Mouse (Mus musculus) adrenal gland, adult 18-20 months (tissue): Measurements from ENCODE around the gene Ankrd13a. TPM values are rescaled to one million over a fixed set of nuclear protein-coding genes. Genes with fewer than 3 reads are reported as not detected.

Experiments
- DNase-seq, 2 experiments: peaks; one replicate each; pipeline ENCODE4 v3.0.0; 2021 to 2022; ENCODE audit warnings: low spot score in 2 of 2
- total RNA-seq, 2 experiments: library from RNA; stranded (reverse); gene quantifications; 1 replicate in 1 of 2; 2 replicates in 1 of 2; pipeline ENCODE4 v1.2.3; 2021

The Ankrd13a gene
- total RNA-seq, 2 experiments from 2014 or later = 72.6 to 82.7 TPM

DNA sequence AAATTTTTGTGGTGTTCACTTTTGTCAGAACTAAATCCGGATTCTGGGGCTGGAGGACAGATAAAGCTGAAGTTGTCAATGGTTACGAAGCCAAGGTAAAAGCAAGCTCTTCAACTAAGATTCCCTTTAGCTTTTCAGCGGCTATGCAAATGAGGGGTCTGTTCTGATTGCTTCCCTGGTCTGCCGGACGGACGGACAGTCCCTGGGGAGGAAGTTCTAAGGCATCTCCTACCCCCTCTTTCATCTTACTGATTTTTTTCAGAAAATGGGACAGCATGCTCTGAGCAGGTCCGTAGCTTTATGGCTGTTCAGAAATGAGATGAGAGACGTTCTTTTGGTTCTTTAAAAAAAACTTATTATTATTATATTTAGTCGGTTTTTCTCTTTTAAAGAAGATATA lies 21.2 kb downstream of the Ankrd13a start:
- DNase-seq = no peak

DNA sequence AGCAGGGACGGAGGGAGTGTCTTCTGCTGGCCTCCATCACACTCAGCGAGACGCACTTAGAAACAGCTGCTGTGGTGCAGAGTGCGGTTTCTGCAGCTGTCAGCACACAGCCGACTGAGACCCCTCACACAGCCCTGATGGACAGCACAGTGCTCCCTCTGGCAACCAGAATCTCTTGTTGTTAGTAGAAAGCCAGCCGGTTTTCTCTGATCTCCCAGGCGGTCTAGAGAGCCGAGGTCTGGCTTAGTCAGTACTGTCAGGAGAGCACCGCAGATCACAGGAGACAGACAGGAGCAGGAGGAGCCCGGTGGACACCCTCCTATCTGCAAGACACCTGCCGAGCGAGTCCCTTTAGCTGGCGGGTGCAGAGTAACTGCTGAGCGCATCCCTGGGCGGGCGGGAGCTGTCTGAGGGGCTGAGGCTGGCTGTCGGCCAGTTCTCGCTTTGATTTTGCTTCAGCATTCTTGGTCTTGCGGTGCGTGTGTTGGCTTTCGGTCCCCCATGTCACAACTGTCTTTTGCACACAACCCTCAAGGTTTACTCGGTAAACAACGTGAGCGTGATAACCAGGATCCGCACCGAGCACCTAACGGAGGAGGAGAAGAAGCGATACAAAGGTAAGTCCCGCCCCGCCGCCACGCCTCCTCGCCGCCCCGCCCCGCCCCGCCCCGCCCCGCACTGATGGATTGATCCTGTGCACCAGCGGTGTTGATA lies 22.0 kb downstream of the Ankrd13a start:
- DNase-seq = no peak

GRCm38 (mm10) chr5:114797253-114797652 lies 22.8 kb downstream of the Ankrd13a start:
- DNase-seq = no peak

- DNase-seq = no peak
Measured at GRCm38 (mm10) chr5:114799848-114800247, 25.4 kb downstream of the Ankrd13a start.

DNA sequence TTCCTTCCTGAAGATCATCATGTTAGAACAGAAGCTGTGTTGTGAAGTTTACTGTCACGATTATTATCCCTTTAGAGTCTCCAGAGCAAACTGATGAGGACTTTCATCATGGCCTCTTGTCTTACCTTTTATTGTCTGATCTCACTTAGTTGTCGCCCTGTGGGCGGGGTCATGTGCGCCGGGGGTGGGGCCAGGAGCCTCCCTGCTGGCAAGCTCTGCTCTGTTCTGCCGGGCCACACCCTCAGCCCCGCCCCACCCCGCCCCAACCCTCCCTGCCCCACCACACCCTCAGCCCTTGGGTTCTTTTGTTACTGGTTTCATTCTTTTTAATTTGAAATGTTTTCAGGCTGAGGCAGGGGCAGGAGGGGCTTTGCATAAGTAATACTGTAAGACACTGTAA lies 26.6 kb downstream of the Ankrd13a start:
- DNase-seq = no peak

GRCm38 (mm10) chr5:114801841-114802240 lies 27.4 kb downstream of the Ankrd13a start:
- no peak for DNase-seq

DNA sequence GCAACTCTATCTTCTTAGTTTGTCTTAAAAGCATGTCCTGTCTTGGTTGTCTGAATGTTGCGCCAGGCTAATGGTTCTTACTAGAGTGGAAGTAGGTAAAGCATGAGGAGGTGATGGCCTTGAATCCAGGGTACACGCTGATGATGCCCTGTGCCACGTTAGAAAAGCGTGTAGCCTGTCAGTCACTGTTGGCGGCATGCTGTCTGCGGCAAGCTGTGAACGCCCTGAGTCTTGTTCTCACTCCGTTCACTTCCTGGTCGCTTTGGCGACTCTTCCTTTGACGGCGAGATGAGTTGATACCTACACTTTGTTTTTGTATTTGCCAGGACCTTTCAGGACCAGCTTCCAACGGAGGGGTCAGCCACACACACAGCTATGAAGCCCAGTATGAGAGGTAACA lies 28.8 kb downstream of the Ankrd13a start:
- DNase-seq = no peak

GRCm38 (mm10) chr5:114804335-114804734 lies 29.9 kb downstream of the Ankrd13a start:
- DNase-seq = no peak

DNA sequence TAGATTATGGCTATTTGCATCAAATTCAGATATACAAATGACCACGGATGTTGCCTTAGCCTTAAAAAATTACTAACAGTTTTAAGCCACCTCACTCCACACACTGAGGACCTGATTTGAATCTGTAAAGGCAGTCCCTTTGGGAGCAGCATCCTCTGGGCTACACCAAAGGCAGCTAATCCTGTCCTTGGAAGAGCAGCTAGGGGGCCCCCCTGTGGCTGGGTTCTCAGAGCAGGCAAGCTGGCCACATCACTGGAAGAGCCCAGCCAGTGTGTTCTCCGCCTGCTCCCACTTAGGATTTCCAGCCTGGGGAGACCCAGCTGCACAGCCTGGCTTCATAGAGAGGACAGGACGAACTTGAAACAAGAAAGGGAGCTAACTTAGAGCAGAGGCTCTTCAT lies 30.5 kb downstream of the Ankrd13a start:
- DNase-seq = peak in 1 of 2 experiments; percentile 47

DNA sequence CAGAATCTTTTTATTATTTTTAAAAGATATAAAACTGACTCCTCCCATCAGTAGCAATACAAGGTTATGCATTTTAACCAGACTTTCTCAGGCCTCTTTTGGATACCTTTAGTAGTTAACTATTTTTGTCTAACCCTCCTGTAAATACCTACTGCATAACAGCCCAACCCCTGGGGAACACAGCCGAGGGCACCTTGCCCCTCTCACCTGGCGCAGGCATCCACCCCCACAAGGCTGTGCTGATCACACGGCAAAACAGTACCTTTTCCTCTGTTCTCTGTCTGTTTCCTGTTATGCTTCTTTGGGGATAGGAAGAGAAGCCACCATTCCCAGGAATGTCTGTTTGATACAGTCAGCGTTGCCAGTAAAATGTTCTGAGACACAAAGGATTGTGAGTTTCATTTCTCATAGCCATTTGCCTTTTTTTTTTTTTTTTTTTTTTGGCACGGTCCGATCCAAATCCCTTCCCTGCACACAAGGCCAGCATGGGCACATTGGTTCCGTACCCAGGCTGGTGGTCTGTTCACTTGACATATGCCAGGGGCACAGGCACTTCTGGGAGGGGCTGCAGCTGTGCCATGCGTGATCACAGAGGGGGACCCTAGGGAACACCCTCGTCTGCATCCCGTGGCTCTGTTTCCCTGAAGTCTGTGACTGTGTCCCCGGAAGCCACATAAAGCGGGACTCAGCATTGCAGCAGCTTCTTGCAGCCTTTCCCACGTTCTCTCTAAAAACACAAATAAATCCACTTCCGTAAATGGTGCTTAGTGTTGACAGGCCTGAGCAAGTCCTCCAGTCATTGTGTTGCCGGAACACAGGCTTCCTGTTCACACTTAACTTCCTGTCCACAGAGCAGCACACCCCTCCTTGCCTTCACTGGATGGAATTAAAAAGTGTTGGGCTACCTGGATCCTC lies 31.2 kb downstream of the Ankrd13a start:
- DNase-seq = no peak

GRCm38 (mm10) chr5:114806636-114807035 lies 32.2 kb downstream of the Ankrd13a start:
- no peak for DNase-seq

- DNase-seq = no peak
Measured at GRCm38 (mm10) chr5:114807063-114807462, 32.6 kb downstream of the Ankrd13a start.

- no peak for DNase-seq
Measured at GRCm38 (mm10) chr5:114807468-114807867, 33.0 kb downstream of the Ankrd13a start.

- DNase-seq = no peak
Measured at GRCm38 (mm10) chr5:114807893-114808292, 33.4 kb downstream of the Ankrd13a start.

- DNase-seq = no peak
Measured at GRCm38 (mm10) chr5:114808385-114808784, 33.9 kb downstream of the Ankrd13a start.

GRCm38 (mm10) chr5:114809181-114809756 lies 34.8 kb downstream of the Ankrd13a start:
- no peak for DNase-seq

- DNase-seq = no peak
Measured at GRCm38 (mm10) chr5:114809826-114810225, 35.3 kb downstream of the Ankrd13a start.

DNA sequence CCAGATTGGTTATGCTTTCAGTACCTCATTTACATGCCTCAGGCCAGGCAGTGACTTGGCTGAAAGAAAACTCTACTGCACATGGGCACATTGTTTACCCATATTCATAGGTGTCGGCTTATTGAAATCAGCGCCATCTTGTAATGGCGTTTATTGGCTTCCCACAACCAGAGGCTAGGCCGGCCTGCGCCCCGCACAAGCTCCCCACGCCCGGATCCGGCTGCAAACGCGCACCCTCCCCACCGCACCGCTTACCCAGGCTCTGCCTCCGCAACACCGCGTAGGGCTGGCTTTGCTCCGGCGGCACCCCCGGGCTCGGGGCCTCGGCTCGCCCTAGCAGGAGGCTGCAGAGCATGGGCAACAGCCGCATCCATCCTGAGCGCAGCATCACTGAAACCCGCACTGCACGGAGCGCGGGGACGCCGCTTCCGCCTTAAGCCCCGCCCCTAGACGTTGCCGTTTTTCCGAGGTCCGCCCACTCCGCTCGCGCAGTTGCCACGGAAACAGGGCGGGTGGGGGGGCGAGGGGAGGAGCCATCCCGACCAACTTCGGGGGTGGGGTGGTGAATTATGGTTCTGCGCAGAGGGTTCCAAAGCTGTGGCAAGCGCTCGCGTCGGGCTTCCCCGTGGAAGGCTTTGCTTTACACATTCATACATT lies 39.2 kb downstream of the Ankrd13a start:
- peak; percentile 80 to 82 for DNase-seq

GRCm38 (mm10) chr5:114816599-114816998 lies 42.1 kb downstream of the Ankrd13a start:
- no peak for DNase-seq

DNA sequence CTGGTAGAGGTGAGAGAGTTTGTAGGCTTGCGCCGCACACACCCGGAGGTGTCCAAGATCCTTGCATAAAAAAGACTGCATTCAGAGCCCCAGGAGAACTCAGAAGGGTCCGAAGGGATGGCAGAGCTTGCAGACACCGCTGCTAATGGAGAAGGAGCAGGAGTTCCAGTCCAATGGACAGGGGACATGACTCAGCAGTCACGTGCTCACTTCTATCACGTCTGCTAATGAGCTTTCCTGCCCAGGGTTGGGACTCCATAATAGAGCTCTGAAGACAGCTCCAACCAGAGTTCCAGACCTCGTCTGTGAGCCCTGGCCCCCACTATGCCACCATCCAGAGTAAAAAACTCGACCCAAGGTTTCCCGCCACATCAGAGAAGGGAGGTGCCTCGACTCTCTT lies 43.6 kb downstream of the Ankrd13a start:
- no peak for DNase-seq
